Mouse (Mus musculus) layer of hippocampus, postnatal 10 days (tissue): ENCODE data around the gene Tob1. TPM values are rescaled to one million over a fixed set of nuclear protein-coding genes. Genes with fewer than 3 reads are reported as not detected.
A peak's percentile ranks its signal among the peaks of the same experiment; 100 is the strongest.

Source experiments
- DNase-seq, 2 experiments: peaks; one replicate each; pipeline ENCODE4 v3.0.0; 2021; ENCODE audit warnings: low spot score in 2 of 2
- total RNA-seq, 2 experiments: library from RNA; stranded (reverse); gene quantifications; 2 replicates each; pipeline ENCODE4 v1.2.3; 2021

Tob1 gene
- total RNA-seq, 2 experiments from 2014 or later = 29.2 to 31.3 TPM

DNA sequence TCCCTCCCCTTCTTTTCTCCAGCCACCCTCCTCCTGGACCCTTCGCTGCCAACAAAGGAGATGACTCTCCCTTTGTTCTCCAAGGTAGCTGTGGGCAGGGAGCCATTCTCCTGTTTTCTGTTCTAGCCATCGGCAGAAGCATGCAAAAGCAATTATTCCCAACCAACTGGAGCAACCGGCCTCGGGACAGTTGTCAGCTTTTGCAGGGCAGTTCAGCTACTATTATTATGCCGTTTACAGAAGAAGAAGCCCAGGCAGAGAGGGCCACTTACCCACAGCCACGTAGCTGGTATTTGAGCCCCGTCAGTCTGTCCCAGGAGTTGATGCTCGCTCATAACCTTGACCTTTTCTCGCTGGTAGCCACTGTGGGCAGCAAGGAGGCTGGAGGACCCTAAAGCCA, 17.2 kb downstream of the Tob1 start:
- DNase-seq = no peak

GRCm38 (mm10) chr11:94229207-94229960, 18.1 kb downstream of the Tob1 start:
- DNase-seq = no peak

GRCm38 (mm10) chr11:94230244-94230643, 19.0 kb downstream of the Tob1 start:
- no peak for DNase-seq

- DNase-seq = no peak
These were observed 20.7 kb downstream of the Tob1 start for GRCm38 (mm10) chr11:94231821-94232552.

- no peak for DNase-seq
These were observed 22.2 kb downstream of the Tob1 start for GRCm38 (mm10) chr11:94233405-94233804.

DNA sequence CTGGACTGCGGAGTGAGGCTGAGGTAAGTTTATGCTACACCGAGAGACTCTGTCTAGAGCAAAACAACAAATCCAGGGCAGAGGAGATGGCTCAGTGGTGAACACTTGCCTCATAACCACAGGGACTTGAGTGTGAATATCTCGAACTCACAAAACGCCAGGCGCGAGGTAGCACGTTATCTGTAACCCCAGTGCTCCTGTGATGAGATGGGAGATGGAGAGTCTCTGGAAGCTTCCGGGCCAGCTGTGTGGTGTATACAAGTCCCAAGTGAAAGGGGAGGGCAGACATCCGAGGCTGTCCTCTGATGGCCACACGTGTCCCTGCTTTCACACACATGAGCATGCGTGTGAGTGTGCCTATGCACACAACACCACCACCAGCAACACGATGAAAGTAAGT, 23.1 kb downstream of the Tob1 start:
- DNase-seq = no peak

- no peak for DNase-seq
These were observed 23.6 kb downstream of the Tob1 start for GRCm38 (mm10) chr11:94234857-94235256.

DNA sequence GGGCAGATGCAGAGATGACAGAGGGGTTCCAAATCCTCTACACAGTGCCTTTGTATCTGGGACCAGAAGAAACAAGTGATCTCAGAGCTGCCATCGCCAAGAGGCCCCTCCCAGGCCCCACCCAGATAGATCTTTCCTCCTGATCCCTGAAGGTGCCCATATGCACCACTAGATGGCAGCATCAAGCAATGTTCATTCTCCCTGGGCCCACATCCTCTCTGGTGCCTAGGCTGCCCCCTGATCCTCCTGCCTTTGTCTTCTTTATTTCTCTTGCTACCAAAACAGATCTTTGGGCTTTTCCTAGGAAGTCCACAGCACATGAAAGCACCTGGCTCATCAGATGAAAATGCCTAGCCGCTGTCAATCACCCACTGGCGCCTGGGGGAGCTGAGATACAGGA, 24.8 kb downstream of the Tob1 start:
- DNase-seq = peak; percentile 68 to 72

GRCm38 (mm10) chr11:94238786-94239185, 27.5 kb downstream of the Tob1 start:
- no peak for DNase-seq

- no peak for DNase-seq
These were observed 28.5 kb downstream of the Tob1 start for GRCm38 (mm10) chr11:94239706-94240105.

DNA sequence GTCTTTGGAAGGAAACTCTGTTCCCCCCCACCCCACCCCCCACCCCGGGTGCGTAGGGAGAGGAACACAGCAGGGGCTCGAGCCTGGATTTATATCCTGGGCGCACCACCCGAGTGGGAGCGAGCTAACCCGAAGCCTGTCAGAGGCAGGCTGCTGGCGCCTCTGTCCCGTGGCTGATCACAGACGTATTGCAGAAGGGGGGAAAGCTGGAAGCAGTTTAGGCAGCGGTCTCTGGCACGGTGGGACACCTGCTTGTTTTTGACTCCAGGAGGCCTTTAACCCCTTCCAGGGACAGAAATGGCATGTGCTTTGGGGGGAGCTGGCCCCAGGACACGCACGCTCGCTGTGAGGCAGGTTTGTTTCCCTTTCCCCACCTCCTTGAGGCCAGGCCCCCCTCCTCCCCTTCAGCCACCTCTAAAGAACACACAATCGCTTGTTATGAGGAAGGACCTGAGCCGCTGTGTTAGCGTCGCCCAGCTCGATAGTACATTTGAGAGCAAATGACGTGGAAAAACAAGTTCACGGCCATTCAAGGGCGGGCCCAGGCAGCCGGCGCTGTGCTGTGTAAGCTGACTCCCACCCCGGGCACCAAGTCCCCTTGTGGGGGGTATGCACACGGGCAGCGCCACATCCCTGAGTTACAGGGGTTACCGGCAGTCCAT, 31.6 kb downstream of the Tob1 start:
- DNase-seq = no peak

DNA sequence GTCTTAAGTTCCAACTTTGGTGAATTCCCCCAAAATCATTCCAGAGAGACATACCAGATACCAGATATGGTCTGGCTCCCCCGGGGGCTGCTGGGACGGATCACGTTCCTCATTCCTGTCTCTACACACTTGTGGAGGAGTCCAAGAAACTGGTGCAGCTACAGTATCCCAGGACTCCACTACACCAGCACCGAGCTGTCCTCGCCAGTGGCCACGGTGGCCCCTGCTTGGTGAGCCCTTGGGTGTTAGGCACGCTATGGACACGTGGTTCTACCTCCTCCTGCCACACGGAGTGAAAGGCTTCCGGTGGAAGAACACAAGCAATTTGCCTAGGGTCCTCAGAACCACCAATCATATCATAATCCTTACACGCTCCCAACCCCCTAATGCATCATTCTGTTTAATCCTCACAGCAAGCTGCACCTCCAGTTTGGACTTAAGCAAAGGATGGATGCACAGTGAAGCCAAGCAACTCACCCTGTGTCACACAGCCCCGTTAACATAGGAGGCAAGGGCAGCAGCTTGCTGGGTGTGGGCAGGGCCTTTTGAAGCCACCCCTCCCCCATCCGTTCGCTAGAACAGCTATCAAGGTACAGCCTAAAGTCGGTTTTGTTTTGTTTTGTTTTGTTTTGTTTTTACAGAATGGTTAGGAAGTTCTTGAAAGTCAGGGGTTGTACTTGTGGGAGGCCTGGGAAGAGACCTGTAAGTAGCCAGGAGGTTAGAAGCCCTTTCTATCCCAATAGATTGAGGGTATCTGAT, 32.3 kb downstream of the Tob1 start:
- no peak for DNase-seq

GRCm38 (mm10) chr11:94244385-94244784, 33.1 kb downstream of the Tob1 start:
- DNase-seq = no peak

- no peak for DNase-seq
These were observed 34.9 kb downstream of the Tob1 start, which contains the start of gene Wfikkn2 for GRCm38 (mm10) chr11:94245955-94246788. TSS of gene Wfikkn2 (minus strand) at chr11:94246005.

DNA sequence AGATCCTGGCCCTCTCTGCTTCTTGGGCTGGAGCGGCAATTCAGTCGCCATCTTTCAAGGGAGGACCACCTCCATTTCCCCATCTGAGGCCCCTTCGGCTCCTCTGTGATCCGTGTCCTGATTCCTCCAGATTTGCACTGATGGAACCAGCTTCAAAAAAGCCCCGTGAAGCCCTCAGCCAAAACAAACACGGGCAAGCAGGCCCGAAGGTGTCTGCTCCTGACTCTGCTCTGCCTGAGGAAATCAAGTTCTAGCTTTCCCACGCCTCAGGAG, 35.5 kb downstream of the Tob1 start:
- DNase-seq = no peak

DNA sequence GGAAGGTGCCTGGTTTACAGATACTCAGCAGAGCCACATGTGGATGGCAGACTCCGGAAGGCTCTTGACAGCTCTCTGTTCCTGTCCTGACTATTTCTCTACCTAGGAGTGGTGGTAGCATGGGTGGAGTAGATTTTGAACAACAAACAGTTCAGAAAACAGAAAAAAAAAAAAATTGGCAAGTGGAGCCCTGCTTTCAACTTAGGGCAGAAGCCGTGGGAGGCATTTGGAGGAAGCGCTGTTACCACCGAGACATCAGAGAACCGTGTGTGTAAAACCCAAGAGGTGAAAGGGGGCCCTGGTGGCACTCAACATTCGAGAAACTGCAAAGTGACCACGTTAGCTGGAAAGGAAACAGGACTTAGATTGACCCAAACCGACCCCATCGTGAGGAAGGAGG, 41.9 kb downstream of the Tob1 start:
- no peak for DNase-seq

DNA sequence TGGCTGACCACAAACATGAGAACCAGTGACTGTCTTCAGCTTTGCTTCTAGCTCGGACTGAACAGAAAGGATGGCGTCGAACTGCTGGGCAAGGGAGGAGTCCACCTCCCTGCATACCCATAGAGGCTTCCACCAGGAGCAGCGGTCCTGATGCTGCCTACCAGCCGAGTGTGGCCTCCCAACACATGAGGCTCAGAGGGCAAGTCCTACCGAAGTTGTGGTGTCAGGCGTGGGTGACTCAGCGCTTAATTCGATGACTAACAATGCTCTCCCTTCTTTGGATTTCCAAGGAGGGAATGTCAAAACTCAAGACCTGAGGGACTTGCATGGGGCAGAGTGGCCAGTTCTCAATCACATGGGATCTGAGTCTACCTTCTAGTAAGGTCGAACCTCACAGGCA, 42.4 kb downstream of the Tob1 start:
- no peak for DNase-seq

DNA sequence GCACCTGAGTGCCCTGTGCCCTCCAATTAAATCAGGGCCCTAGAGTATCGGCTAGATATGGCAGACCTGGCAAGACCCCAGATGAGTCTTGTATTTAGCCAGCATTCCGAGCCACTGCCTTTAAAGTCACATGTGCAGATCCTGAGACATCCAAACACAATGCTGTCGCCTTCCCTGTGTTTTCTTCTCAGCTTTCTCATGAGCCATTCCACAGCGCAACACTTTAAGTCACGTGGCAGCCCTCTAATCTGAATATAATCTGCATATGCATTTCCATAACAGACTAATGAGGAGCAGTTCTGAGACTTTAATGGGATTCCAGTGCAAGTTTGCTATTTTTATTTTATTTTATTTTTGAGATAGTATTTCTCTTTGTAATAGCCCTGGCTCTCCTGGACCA, 44.5 kb downstream of the Tob1 start:
- no peak for DNase-seq

GRCm38 (mm10) chr11:94257987-94258386, 46.7 kb downstream of the Tob1 start:
- DNase-seq = no peak

- no peak for DNase-seq
These were observed 48.6 kb downstream of the Tob1 start for GRCm38 (mm10) chr11:94259814-94260213.
